Mouse (Mus musculus) embryonic fibroblast, embryonic 13.5 days (primary cell): ENCODE results near the gene Gm8994.

Experiments used
- CTCF ChIP-seq: IDR thresholded peaks from 2 replicates; pipeline ENCODE4 v1.5.1; 2011; ENCODE audit warnings: mild to moderate bottlenecking, control low read depth, low read length, moderate library complexity, borderline replicate concordance; ENCODE audit not compliant: insufficient read depth
- POLR2A ChIP-seq: IDR thresholded peaks from 2 replicates; pipeline ENCODE4 v1.6.1; 2011; ENCODE audit warnings: low read depth, mild to moderate bottlenecking, control low read depth, low read length, moderate library complexity

DNA sequence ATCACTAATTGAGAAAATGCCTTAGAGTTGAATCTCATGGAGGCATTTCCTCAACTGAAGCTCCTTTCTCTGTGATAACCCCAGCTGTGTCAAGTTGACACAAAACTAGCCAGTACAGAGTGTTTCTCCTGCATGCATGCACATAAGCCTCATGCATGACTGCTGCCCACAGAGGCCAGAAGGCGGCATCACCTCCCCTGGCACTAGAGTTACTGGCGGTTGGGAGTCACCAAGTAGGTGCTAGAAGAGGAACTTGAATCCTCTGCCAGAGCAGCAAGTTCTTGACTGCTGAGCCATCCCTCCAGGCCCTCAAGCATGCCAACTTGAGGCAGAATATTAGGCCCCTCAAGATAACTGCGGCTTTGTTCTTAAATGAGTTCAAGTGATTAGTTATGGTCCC is 35.9 kb upstream of the Gm8994 start:
- TF ChIP-seq POLR2A (no peak), CTCF (no peak)
